Mouse (Mus musculus) hindbrain, postnatal 0 days (tissue): ENCODE results near the gene Specc1l. TPM values are rescaled to one million over a fixed set of nuclear protein-coding genes. Genes with fewer than 3 reads are reported as not detected.

Experiments
- ATAC-seq: fragments of 200-750 bp; cut with Nextera tagmentation; 2 replicates; pipeline ENCODE4 v1.8.0; 2017; ENCODE audit warnings: mild to moderate bottlenecking, moderate TSS enrichment, moderate library complexity
- DNase-seq: peaks from one replicate; pipeline ENCODE4 v3.0.0-alpha.2; 2015; ENCODE audit warnings: low spot score
- H3K27ac ChIP-seq: fragments of 300-500 bp; sonication (generic); 2 replicates; pipeline ENCODE4 v1.5.1; 2014; ENCODE audit warnings: mild to moderate bottlenecking
- H3K27me3 ChIP-seq: fragments of 300-500 bp; sonication (generic); 2 replicates; pipeline ENCODE4 v1.6.1; 2014; ENCODE audit warnings: low read length, mixed read lengths; ENCODE audit not compliant: insufficient read depth
- H3K36me3 ChIP-seq: fragments of 300-500 bp; sonication (generic); 2 replicates; pipeline ENCODE4 v1.6.1; 2014; ENCODE audit warnings: low read length, mixed read lengths; ENCODE audit not compliant: insufficient read depth
- H3K4me1 ChIP-seq: fragments of 300-500 bp; sonication (generic); 2 replicates; pipeline ENCODE4 v1.6.1; 2014; ENCODE audit warnings: antibody characterized with exemption, low read length, mixed read lengths; ENCODE audit not compliant: insufficient read depth
- H3K4me2 ChIP-seq: fragments of 300-500 bp; sonication (generic); 2 replicates; pipeline ENCODE4 v1.6.1; 2014; ENCODE audit warnings: low read depth, mild to moderate bottlenecking, low read length, moderate library complexity, mixed read lengths
- H3K4me3 ChIP-seq: fragments of 300-500 bp; sonication (generic); 2 replicates; pipeline ENCODE4 v1.5.1; 2014; ENCODE audit warnings: low read length
- H3K9ac ChIP-seq: fragments of 300-500 bp; sonication (generic); replicated peaks from 2 replicates; pipeline ENCODE4 v1.6.1; 2014; ENCODE audit warnings: mild to moderate bottlenecking, low read length, moderate library complexity, mixed read lengths
- H3K9me3 ChIP-seq: fragments of 300-500 bp; sonication (generic); 2 replicates; pipeline ENCODE4 v1.6.1; 2016; ENCODE audit warnings: low read length, mixed read lengths
- CTCF ChIP-seq: IDR thresholded peaks from 2 replicates; pipeline ENCODE4 v1.5.1; 2016; ENCODE audit warnings: antibody characterized with exemption, control low read depth, low read depth
- WGBS: fragments of 180-500 bp; shearing (Covaris S2); extraction: QIAGEN DNeasy Blood & Tissue Kit; methylation state at CpG from one replicate; pipeline ENCODE4 v1.1.7; 2014; 5-methylcytosine and 5-hydroxymethylcytosine counted together
- polyA plus RNA-seq: library from polyadenylated mRNA; unstranded; fragments of >200 nt; fragmentation: Nextera tagmentation; extraction: Ambion mirVana; gene quantifications from 2 replicates; pipeline ENCODE4 v1.2.1, GENCODE M21; 2015
- total RNA-seq: library from RNA; depleted of rRNA; stranded (reverse); fragments of >200 nt; gene quantifications from 2 replicates; pipeline ENCODE4 v1.2.3, GENCODE M21; 2014

The Specc1l gene
- total and polyA plus RNA-seq, 2 experiments from 2014 or later: 22.3 to 42.2 TPM

DNA sequence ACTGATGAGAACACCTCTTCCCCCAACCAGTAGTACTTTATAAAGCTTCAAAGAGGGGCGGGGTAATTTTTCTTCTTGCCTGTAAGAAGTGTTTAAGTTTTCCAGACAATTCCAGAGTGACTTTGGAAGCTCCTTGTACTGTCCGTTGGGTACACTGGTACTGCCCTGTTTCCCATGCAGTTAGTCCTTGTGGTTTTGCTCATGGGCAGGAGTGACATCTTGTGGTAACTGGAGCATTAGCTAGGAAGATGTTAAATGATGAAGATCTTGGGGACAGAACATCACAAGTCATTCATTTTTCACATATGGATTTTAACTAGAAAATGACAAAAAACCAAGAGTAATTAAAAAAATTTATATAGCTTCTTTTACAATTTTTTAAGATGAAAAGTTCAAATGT, 39.1 kb downstream of the Specc1l start:
- H3K36me3 ChIP-seq: peaks cover 17% of the 10 kb centered on the region; the same call in 1 of the 2 replicates
- H3K27ac ChIP-seq: no peak overlapping the region
- peak; percentile 60 for DNase-seq
- WGBS: 61% methylated on average over 2 of the region's 2 CpGs
- H3K9ac ChIP-seq: no peak overlapping the region
- peak; percentile 71 for TF ChIP-seq CTCF
- no peaks in the 10 kb centered on the region for H3K27me3 ChIP-seq
- no peak overlapping the region for H3K4me2 ChIP-seq
- H3K9me3 ChIP-seq: no peaks in the 10 kb centered on the region
- 0 out of 2 replicates have a peak, but pooled peaks have one; percentile 59 for ATAC-seq
- no peak overlapping the region for H3K4me3 ChIP-seq
- no peaks in the 10 kb centered on the region for H3K4me1 ChIP-seq

DNA sequence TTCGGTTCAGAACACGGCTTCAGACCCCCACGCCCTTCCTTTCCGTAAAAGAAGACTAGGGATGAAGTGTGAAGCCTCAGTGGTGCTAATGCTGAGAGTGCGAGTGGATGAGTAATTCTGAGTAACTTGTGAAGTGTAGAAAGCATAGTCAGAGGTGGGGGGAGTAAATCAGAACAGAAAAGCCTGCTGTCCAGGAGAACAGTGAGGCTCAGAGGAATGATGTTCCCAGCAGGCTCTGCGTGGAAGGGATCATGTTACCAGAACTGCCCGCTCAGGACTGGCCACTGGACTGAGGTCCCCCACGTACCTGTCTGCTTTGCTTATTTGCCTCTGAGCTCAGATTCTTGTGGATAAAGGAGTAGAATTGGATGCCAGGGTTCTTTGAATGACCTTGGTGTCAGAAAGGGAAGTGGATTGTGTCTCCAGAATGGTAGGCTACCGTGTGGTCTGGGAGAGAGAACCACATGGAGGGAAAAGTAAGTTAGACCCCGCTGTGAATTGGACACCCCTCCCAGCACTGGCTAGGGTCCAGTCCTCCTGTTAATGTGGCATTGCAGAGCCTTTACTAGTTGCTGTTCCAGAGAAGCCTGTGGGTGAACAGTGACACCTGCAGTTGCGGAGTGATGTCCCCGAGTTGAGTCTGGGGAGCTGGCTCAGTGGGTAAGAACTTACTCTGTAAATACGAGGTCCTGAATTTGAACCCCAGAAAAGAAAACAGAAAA, 40.6 kb downstream of the Specc1l start:
- H3K27me3 ChIP-seq: no peaks in the 10 kb centered on the region
- H3K4me2 ChIP-seq: no peak overlapping the region
- H3K4me1 ChIP-seq: no peaks in the 10 kb centered on the region
- TF ChIP-seq CTCF: 0 out of 2 replicates have a peak, but pooled peaks have one; percentile 25
- H3K9me3 ChIP-seq: no peaks in the 10 kb centered on the region
- 63% methylated on average over 13 of the region's 13 CpGs for WGBS
- no peak overlapping the region for H3K4me3 ChIP-seq
- peaks cover 11% of the 10 kb centered on the region; the same call in 1 of the 2 replicates for H3K36me3 ChIP-seq
- ATAC-seq (no peak), DNase-seq (peak; percentile 9)
- H3K27ac ChIP-seq: no peak overlapping the region
- no peak overlapping the region for H3K9ac ChIP-seq

DNA sequence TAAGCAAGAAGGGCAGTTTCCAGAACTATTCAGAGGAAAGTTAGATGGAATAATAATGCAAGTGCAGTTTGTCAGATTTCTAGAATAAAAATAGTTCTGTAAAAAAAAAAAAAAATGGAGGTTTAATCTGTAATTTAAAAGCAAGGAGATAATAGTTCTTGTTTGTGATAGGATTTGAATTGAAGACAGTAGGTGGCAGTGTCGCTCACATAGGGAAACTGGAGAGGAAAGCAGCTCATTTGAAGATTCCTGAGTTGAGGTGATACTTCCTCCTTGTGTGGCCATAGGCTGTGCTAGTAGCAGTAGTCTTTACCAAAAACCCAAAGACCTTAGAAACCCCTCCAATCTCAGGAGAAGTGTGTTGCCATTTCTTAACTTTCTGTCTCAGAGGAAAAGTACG, 43.2 kb downstream of the Specc1l start:
- DNase-seq (peak; percentile 54), ATAC-seq (no peak)
- Histone ChIP-seq H3K9ac (no peak overlapping the region), H3K4me2 (no peak overlapping the region), H3K9me3 (no peaks in the 10 kb centered on the region), H3K27me3 (no peaks in the 10 kb centered on the region), H3K4me1 (no peaks in the 10 kb centered on the region), H3K27ac (no peak overlapping the region), H3K4me3 (no peak overlapping the region), H3K36me3 (peaks cover 14% of the 10 kb centered on the region)
- 75% methylated on average over 2 of the region's 2 CpGs for WGBS
- TF ChIP-seq CTCF: peak; percentile 66

DNA sequence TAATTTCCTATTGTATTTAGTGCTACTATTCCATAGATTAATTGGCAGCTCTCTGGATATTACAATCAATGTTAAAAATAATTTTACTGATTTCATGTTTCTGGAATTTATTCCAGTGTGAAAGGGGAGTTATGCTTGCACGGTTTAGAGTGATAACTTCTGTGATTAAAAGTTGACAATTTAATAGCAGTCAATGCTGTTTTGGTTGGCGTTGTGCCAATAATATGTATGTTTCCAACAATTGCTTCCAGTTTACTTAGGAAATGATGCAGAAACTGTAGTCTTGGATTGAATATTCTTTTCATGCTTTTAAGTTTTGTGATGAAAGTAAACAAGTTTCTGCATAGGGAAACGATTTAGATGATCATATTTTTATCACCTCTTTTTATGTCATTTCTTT, 45.5 kb downstream of the Specc1l start:
- TF ChIP-seq CTCF: no peak
- Histone ChIP-seq H3K4me1 (no peaks in the 10 kb centered on the region), H3K27me3 (no peaks in the 10 kb centered on the region), H3K27ac (no peak overlapping the region), H3K4me2 (no peak overlapping the region), H3K9me3 (no peaks in the 10 kb centered on the region), H3K4me3 (no peak overlapping the region), H3K9ac (no peak overlapping the region), H3K36me3 (peaks cover 26% of the 10 kb centered on the region)
- no peak for DNase-seq
- 62% methylated on average over 3 of the region's 3 CpGs for WGBS
- ATAC-seq: no peak

DNA sequence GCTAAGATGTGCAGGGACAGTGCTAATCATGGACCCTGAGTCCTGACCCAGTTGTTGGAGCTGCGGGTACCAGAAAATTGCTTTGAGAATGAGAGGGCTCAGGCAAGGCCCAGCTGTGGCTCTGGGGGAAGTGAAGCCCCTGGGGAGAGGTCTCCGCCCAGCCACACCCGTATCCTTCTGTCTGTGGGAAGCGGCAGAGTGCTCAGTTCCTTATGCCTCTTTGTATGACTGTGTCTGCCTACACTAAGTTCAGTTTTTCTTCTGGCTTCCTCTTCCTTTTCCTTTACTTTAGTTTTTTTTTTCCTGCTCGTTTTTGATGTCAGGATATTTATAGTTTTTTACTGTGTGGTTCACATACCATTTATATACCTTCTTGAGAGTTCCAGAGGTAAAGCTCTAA, 46.4 kb downstream of the Specc1l start:
- Histone ChIP-seq H3K27me3 (no peaks in the 10 kb centered on the region), H3K9ac (no peak overlapping the region), H3K4me1 (no peaks in the 10 kb centered on the region), H3K36me3 (peaks cover 35% of the 10 kb centered on the region), H3K4me2 (no peak overlapping the region), H3K4me3 (no peak overlapping the region), H3K9me3 (no peaks in the 10 kb centered on the region), H3K27ac (no peak overlapping the region)
- no peak for DNase-seq
- no peak for ATAC-seq
- WGBS: 57% methylated on average over 5 of the region's 5 CpGs
- TF ChIP-seq CTCF: no peak

DNA sequence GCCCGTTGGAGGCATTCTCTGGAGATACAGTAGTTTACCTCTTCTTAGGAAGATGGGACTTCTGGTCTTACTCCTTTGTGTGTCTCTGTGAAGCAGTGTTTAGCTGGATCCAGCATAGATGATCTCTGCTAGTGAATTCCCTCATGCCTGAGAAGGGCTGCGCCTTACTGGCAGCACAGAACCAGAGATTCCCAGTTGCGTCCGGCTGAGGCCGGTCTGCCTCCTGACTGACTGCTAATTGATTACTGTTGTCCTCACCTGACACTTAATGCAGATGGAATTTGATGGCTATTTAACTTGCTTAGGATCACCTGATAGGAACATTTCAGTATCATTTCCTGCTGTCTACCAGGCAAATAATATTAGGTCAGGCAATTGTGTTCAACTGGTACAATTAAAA, 49.4 kb downstream of the Specc1l start:
- 94% methylated on average over 5 of the region's 5 CpGs for WGBS
- H3K36me3 ChIP-seq: peaks cover 47% of the 10 kb centered on the region

DNA sequence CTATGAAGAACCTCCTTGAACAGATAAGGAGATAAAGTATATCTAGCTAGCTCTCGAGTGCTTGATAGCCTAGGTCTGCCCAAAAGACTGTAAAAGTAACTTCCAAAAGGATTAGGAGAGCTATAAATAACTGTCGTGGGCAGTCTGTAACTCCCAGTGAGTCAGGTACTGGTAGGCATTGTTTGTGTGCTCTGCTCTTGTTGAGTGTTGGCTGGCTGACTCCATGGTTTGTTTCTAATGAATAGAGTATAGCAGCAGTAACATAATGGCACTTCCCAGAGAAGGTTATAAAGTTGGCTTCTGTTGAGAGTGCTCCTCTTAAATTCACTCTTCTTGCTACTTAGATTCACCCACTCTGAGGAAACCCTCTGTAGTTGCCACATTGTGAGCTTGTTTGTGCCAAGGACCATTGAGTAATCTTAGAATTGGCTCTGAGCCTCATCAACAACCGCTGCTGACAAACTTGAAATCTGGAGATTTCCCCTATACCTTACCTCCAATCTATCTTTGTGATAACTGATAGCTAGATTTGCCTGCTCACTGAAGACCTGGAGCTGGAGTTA, 53.2 kb downstream of the Specc1l start:
- TF ChIP-seq CTCF: no peak
- H3K9me3 ChIP-seq: no peaks in the 10 kb centered on the region
- H3K4me1 ChIP-seq: no peaks in the 10 kb centered on the region
- H3K27ac ChIP-seq: no peak overlapping the region
- H3K4me3 ChIP-seq: no peak overlapping the region
- peaks cover 51% of the 10 kb centered on the region for H3K36me3 ChIP-seq
- ATAC-seq (no peak), DNase-seq (no peak)
- H3K9ac ChIP-seq: no peak overlapping the region
- no peaks in the 10 kb centered on the region for H3K27me3 ChIP-seq
- 73% methylated on average over 3 of the region's 3 CpGs for WGBS
- no peak overlapping the region for H3K4me2 ChIP-seq

More for the DNA sequence above, 49.4 kb downstream of the Specc1l start:
- Histone ChIP-seq H3K9me3 (no peaks in the 10 kb centered on the region), H3K27ac (no peak overlapping the region), H3K4me2 (no peak overlapping the region), H3K4me1 (no peaks in the 10 kb centered on the region), H3K9ac (no peak overlapping the region), H3K27me3 (no peaks in the 10 kb centered on the region), H3K4me3 (no peak overlapping the region)
- TF ChIP-seq CTCF: no peak
- ATAC-seq: no peak
- no peak for DNase-seq
